Mouse (Mus musculus) ES-E14 (cell line): ENCODE measurements around the gene Uqcrh. TPM values are rescaled to one million over a fixed set of nuclear protein-coding genes. Genes with fewer than 3 reads are reported as not detected.

Experiments
- DNase-seq: peaks from one replicate; pipeline ENCODE4 v3.0.0-alpha.2; 2013; ENCODE audit warnings: low read depth, low spot score
- H3K27ac ChIP-seq: 2 replicates; pipeline ENCODE4 v1.5.1; 2012; ENCODE audit warnings: low read depth, mild to moderate bottlenecking, low read length, moderate library complexity, mixed read lengths; ENCODE audit not compliant: poor library complexity, insufficient read depth, severe bottlenecking
- H3K36me3 ChIP-seq: 2 replicates; pipeline ENCODE4 v1.6.1; 2012; ENCODE audit warnings: mild to moderate bottlenecking, low read length, moderate library complexity, mixed read lengths; ENCODE audit not compliant: control insufficient read depth, poor library complexity, insufficient read depth, severe bottlenecking
- H3K4me1 ChIP-seq, 2 experiments: fragments of 150-350 bp in 1 of 2; sonication (generic) in 1 of 2; 2 replicates each; pipeline ENCODE4 v1.6.1; 2012; ENCODE audit warnings: low read length in 2 of 2, mild to moderate bottlenecking in 1 of 2, mixed read lengths in 1 of 2; ENCODE audit not compliant: control insufficient read depth in 2 of 2, insufficient read depth in 2 of 2, poor library complexity in 1 of 2
- H3K4me3 ChIP-seq, 2 experiments: fragments of 150-350 bp in 1 of 2; sonication (generic) in 1 of 2; 2 replicates each; pipeline ENCODE4 v1.5.1; 2012; ENCODE audit warnings: low read length in 2 of 2, low read depth in 1 of 2, mild to moderate bottlenecking in 1 of 2, mixed read lengths in 1 of 2; ENCODE audit not compliant: insufficient read depth in 1 of 2, poor library complexity in 1 of 2, severe bottlenecking in 1 of 2
- H3K9ac ChIP-seq: 2 replicates; pipeline ENCODE4 v1.6.1; 2012; ENCODE audit warnings: low read depth, mild to moderate bottlenecking, low read length, mixed read lengths; ENCODE audit not compliant: poor library complexity, insufficient read depth, severe bottlenecking
- H3K9me3 ChIP-seq: fragments of 150-350 bp; sonication (generic); 2 replicates; pipeline ENCODE4 v1.6.1; 2012; ENCODE audit warnings: low read depth, mild to moderate bottlenecking, low read length; ENCODE audit not compliant: control insufficient read depth, insufficient read depth
- CHD2 ChIP-seq: IDR thresholded peaks from 2 replicates; pipeline ENCODE4 v1.6.1; 2014; ENCODE audit warnings: mild to moderate bottlenecking, low read depth, low read length, inconsistent platforms
- HCFC1 ChIP-seq: IDR thresholded peaks from 2 replicates; pipeline ENCODE4 v1.6.1; 2012; ENCODE audit warnings: low read length, inconsistent platforms, borderline replicate concordance; ENCODE audit not compliant: insufficient read depth
- MAFK ChIP-seq: IDR thresholded peaks from 2 replicates; pipeline ENCODE4 v1.6.1; 2014; ENCODE audit warnings: mild to moderate bottlenecking, low read depth, low read length, inconsistent platforms; ENCODE audit not compliant: insufficient read depth
- ZC3H11A ChIP-seq: IDR thresholded peaks from 2 replicates; pipeline ENCODE4 v1.6.1; 2012; ENCODE audit warnings: low read depth, mild to moderate bottlenecking, inconsistent platforms, low read length, borderline replicate concordance
- ZNF384 ChIP-seq: IDR thresholded peaks from 2 replicates; pipeline ENCODE4 v1.6.1; 2012; ENCODE audit warnings: low read depth, low read length, inconsistent platforms
- in situ Hi-C, 2 experiments: fragments of 600-800 bp; cut with MboI; formaldehyde crosslinking; loops; one replicate each; pipeline ENCODE4 v1.15.1; 2025; ENCODE audit warnings: low sequenced_read_pairs in 2 of 2, inconsistent platforms in 1 of 2; ENCODE audit not compliant: unreplicated experiment in 2 of 2
- total RNA-seq: library from RNA; depleted of rRNA; stranded (reverse); fragments of 300-350 nt; gene quantifications from 2 replicates; pipeline ENCODE4 v1.2.3, GENCODE M21; 2012

Uqcrh gene
- total RNA-seq, 1 experiment, result 420 TPM

DNA sequence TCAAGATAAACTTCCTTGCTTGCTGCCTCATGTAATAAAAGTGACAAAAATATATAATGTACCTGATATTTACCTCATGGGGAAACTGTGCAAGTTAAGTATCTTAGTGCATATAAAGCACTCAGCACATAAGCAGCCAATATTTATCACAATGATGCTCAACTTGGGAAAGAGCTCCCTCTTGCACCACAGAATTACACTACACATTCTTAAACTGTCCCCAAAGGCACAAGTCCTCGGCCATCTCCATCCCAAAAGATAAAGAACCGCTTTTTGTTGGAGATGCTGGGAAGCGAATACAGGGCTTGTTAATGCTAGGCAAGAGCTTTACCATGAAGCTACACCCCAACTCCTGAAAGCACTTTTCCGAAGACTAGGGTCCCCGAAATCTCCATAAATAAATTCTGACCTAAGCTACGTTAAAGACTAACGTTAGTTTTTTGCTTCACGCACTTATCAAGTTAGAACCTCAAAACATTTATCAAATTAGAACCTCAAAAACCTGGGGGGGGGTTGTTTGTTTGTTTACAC lies 661 bp downstream of the Uqcrh start:
- H3K4me1 ChIP-seq, result peaks cover 0 to 10% of the 10 kb centered on the region in 2 experiments; a peak in 3 of 4 replicates
- peak overlapping the region; percentile 88; the same call in 1 of the 2 replicates for H3K9ac ChIP-seq
- H3K36me3 ChIP-seq, result peaks cover 3% of the 10 kb centered on the region
- no peak for TF ChIP-seq CHD2
- no peak for TF ChIP-seq MAFK
- no peak for TF ChIP-seq ZC3H11A
- TF ChIP-seq HCFC1, result no peak
- no peak for TF ChIP-seq ZNF384
- no peak for DNase-seq
- no peak overlapping the region; the same call in 1 of the 2 replicates for H3K27ac ChIP-seq
- peak overlapping the region; percentile 84 to 95 for H3K4me3 ChIP-seq
- H3K9me3 ChIP-seq, result no peaks in the 10 kb centered on the region
- in situ Hi-C loops, result no loop called here

DNA sequence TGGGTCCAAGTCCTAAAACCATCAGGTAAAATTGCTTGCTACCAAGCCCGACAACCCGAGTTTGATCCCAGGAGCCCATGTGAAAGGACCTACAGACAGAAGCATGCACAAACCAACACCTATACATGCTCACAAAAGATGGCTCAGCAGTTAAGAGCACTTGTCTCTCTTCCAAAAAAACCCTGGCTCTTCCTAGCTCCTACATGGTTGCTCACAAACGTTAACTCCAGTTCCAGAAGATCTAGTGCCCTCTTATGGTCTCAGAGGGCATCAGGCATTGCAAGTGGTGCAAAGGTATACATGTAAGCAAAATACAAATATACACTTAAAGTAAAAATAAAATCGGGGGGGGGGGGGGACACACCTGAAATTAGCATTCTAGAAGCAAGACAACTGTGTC lies 1.7 kb downstream of the Uqcrh start:
- Histone ChIP-seq H3K9me3 (no peaks in the 10 kb centered on the region), H3K27ac (no peak overlapping the region), H3K4me3 (no peak overlapping the region), H3K4me1 (peaks cover 0 to 10% of the 10 kb centered on the region in 2 experiments; a peak in 3 of 4 replicates), H3K9ac (no peak overlapping the region; the same call in 1 of the 2 replicates), H3K36me3 (peaks cover 3% of the 10 kb centered on the region)
- no peak for DNase-seq
- in situ Hi-C loops, result no loop called here
- no peak for TF ChIP-seq ZNF384
- no peak for TF ChIP-seq CHD2
- no peak for TF ChIP-seq MAFK
- TF ChIP-seq ZC3H11A, result no peak
- TF ChIP-seq HCFC1, result no peak

DNA sequence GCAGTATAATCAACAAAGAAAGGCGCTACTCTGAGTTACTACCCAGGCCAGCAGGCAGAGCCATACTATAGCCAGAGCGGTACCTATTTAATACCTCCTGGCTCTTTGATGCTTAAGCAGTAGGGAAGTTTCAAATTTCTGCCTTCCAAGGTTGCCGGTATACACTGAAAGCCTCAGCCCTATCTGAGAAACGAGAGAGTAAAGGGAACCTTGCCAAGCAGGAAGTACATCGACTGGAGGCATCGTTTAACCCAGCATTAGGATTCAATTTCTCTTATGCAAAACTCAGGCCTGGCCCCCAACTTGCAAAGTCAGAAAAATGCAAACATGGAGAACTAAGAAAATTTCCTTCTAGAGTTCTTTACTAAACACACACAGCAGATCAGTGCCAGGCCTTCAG lies 4.8 kb downstream of the Uqcrh start:
- H3K9me3 ChIP-seq, result no peaks in the 10 kb centered on the region
- H3K27ac ChIP-seq, result no peak overlapping the region
- in situ Hi-C loops, result no loop called here
- H3K4me3 ChIP-seq, result no peak overlapping the region
- DNase-seq, result no peak
- H3K36me3 ChIP-seq, result peaks cover 5% of the 10 kb centered on the region
- no peak for TF ChIP-seq HCFC1
- no peak for TF ChIP-seq ZNF384
- TF ChIP-seq CHD2, result no peak
- TF ChIP-seq MAFK, result no peak
- TF ChIP-seq ZC3H11A, result no peak
- peaks cover 0 to 2% of the 10 kb centered on the region in 2 experiments; a peak in 1 of 4 replicates for H3K4me1 ChIP-seq
- no peak overlapping the region for H3K9ac ChIP-seq

DNA sequence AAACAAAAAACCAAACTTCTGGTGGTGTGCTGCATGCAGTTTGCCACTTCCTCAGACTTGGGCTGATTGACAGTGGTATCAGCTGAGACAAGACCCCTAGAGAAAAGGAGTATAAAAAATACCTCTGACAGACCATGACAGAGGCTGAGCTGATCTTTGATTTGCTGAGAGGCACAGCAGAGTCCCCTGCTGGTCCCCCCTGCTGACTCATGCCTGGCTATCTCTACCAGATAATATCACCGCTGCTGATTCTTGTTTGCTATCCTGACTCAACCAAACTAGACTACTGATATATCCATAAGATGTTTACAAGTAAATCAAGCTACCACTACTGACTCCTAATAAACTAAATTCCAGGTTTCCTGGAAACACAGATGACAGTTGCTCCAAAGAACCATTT lies 11.0 kb downstream of the Uqcrh start:
- H3K9me3 ChIP-seq, result no peaks in the 10 kb centered on the region
- no peak overlapping the region for H3K4me3 ChIP-seq
- in situ Hi-C loops, result no loop called here
- DNase-seq, result no peak
- no peaks in the 10 kb centered on the region; a peak in 1 of 4 replicates for H3K4me1 ChIP-seq
- no peak for TF ChIP-seq ZNF384
- TF ChIP-seq CHD2, result no peak
- no peak for TF ChIP-seq MAFK
- TF ChIP-seq ZC3H11A, result no peak
- no peak overlapping the region for H3K27ac ChIP-seq
- H3K9ac ChIP-seq, result no peak overlapping the region
- peaks cover 2% of the 10 kb centered on the region for H3K36me3 ChIP-seq
